Mouse (Mus musculus) cerebellum, postnatal 25 days (tissue): ENCODE measurements around the gene Cript.
"Not testable (repeated sequence)": the region's sequence is repeated elsewhere in the genome, so short reads cannot be mapped to it uniquely, and the experiment has no call there.

Experiments used
- DNase-seq, 2 experiments: peaks; one replicate each; pipeline ENCODE4 v3.0.0; 2021; ENCODE audit warnings: mixed read lengths in 2 of 2

The Cript gene

DNA sequence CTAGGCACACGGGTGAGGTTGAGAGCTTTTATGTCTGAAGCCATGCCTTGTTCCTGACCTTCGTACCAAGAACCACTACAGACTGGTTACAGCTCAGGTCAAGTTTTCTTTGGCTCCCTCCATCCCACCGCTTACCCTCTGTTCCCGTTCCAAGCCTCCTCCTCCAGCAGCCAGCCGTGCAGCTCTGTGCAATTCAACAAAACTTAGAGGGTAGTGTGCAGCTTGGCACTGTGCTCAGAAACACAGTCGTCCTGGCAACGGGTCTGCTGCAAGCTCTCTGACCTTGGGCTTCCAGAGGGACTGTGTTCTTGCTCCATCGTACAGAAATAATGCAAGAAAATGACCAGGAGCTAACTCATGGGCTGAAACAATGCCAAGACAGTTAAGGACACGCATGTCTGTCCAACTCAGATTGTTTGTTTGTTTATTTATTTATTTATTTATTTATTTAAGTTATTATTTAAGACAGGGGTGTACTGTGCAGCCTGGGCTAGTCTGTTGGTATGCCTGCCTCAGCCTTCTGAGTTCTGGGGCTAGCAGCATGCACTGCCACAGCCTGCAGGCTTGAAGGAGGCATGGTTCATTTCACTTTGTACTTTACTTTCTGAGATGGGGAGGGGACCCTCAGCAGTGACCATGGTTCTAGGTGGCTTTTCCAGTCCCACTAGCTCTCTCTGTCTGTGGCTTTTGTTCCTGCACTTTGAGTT, 25.3 kb downstream of the Cript start:
- DNase-seq = peak in 1 of 2 experiments; percentile 22

DNA sequence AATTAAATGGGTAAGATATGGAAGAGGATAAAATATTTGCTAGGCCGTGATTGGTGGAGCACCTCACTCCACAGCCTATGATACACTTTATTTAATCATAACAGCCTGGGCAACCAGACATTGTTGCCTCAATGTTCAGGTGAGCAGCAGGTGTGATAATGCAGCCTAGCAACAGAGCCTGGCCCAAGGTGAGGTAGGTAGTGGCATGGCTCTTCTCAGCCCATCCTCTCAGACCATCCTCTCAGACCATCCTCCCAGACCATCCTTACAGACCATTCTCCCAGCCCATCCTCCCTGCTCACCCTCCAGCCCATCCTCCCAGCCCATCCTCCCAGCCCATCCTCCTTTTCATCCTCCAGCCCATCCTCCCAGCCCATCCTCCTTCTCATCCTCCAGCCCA, 26.3 kb downstream of the Cript start:
- no peak for DNase-seq

DNA sequence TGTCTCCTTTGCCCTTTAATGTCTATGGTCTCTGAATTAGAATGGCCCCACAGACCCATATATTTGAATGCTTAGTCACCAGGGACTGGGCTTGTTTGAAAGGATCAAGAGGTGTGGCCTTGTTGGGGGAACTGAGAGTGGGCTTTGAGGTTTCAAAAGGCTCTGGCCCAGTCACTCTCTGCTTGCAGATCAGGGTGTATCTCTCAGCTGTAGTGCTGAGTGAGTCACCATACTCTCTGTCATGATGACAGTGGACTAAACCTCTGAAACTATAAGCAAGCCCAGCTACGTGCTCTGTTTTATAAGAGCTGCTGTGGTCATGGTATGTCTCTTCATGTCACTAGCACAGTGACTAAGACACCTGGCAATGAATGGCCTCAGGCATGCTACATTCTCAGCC, 27.1 kb downstream of the Cript start:
- no peak for DNase-seq

DNA sequence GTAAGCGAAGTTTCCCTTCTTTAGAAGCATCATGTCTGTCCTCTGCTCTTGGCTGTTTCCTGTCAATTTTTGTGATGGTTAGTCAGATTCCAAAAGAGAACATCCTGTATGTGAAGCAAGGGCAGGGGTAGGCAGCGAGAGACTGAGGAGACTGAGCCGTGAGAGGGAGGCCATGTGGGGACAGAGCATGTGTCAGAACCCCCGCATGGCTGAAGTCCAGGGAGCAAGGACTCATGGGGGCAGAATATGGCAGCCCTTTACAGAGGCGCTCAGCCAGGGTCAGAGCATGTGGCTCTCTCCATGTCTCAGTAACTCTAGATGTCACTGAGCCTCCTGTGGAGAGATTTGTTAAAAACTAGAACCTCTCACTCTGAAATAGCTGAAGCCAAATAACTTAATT, 28.6 kb downstream of the Cript start:
- DNase-seq = no peak

DNA sequence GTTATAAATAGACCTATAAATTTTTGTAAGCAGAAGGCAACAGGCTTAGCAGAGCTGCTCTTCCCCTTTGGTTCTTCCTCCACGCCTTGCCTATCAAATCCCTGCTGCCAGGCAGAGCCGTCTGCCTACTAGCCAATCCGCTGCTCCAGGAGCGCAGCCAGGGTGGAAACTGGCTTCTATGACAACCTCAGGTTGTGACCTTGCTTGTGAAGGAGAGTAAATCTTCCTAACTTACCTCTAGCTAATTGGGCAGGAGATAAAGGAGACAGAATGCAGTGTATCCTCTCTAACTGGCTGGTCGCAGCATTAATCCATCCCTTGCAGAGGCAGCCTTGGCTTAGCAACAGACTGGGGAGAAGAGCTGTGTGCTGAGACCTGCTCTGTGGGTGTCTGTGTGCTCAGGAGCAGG, 29.7 kb downstream of the Cript start:
- peak in 1 of 2 experiments; percentile 41 for DNase-seq

DNA sequence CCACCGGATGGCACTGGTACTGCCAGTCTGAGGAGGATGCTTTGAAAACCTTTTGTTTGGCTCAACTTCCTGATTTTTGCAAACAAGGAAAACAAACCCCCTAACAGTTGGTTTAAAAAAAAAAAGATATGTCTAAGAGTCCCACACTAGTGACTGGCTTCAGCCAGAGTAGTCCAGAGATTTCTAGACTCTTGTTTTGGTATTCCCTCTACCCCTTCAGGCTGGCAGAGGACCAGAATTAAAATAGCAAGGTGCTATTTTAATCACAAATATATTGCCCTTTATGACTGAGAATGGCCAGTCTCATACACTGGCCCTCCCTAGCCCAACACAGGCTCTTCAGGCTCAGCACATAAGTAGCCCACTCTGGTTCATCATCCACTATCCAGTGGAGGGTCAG, 30.3 kb downstream of the Cript start:
- no peak for DNase-seq

DNA sequence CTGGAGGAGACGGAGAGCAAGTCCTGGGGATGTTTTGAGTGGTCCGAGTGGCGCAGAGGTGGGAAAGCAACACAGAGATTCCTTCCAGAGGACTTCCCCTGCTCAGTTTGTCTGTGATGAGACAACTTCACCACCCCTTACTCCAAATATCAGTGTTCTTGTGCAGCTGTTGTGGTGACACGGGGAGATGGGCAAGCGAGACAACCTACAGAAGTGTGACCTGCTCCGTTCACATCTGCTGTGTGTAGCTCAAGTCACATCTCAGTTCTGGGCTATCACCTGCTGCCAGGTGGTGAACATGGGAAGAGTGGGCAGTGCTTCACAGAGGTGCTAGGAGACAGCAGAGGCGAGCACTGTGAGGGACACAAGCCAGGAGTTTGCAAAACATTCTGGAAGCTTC, 31.4 kb downstream of the Cript start:
- DNase-seq = no peak

DNA sequence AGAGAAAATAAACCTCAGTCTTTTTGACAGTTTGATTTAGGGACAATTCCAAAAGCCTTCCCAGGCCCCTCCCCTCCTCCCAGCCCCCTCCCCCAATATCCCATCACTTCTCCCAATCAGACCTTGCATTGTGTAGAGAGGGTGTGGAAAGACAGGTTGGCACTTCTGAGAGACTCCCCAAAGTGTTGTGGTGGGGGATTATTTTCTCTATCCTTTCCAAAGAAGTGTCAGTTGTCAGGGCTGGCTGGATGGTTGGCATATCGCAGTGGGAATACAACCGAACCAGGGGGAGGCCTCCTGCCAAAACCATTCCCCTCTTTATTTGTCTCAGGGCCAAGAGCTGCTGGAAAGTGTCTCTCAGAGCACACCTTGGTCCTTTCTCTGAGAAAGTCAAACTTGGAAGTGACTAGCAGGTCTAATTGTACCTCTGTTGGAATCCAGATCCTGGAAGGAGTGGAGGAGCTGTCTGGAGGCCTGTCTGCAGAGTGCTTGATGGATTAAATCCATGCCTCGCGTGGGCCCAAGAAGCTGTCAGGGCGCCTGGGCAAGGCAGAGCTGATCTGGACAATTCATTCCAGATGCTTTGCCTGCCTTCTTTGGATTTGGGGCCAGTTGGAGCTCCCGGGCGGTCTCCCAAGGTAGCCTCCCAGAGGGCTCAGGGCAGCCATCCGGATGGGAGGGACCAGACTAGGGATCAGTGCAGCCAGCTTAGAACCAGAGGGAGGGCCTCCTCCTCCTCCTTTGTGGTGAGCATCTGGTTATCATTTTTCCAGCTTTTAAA, 32.3 kb downstream of the Cript start:
- no peak for DNase-seq

DNA sequence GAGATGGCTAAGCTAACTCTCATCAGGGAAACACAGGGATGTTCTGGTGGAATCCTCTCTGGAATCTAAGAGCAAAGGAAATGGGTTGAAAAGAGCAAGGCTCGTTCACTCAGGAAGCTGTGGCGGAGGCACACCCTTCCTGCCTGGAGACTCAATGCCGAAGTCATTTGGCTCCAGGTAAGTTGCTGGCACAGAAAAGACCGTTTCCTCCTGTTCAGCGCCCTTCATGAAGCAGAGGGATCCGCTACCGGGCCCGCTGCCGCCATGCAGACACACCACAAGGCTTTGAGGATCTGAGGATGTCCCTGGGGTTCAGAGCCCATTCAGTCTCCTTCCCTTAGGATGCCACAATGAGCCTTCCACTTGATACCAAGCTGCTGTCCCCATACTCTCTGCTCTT, 37.3 kb downstream of the Cript start:
- DNase-seq = peak; percentile 51

DNA sequence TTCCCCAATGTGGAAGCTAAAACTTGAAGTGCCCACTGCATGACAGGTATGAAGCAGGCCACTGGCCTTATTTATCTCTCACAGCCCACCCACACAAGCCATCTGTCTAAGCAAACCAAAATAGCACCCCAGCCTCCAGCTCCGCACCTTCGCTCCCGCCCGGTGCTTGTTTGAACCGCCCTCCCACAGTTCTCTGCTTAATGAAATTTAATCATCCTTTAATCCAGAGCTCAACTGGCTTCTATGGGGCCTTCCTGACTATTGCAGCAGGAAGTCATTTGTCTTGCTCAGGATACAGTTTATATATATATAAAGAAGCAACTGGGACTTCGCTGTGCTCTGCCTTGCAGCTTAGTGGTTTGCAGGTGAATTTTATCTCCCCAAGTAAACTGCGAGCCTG, 38.1 kb downstream of the Cript start:
- peak in 1 of 2 experiments; percentile 30 for DNase-seq

DNA sequence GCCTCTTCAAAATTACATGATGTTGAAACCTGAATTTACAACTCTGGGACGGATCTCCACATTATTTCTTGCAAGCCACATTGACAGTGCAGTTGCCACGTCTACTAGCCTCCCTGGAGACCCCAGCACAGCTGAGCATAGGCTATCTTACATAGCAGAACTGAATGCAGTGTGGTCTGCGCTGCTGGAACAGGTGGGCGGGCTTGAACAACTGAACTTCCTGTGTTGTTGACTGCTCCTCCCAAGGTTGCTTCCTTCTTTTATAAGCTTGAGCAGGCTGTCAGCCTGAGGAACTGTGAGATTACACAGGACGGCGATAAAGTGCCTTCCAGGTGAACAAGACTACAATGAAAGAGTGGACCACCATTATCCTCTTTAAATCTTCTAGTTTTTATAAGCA, 38.6 kb downstream of the Cript start:
- DNase-seq = no peak

DNA sequence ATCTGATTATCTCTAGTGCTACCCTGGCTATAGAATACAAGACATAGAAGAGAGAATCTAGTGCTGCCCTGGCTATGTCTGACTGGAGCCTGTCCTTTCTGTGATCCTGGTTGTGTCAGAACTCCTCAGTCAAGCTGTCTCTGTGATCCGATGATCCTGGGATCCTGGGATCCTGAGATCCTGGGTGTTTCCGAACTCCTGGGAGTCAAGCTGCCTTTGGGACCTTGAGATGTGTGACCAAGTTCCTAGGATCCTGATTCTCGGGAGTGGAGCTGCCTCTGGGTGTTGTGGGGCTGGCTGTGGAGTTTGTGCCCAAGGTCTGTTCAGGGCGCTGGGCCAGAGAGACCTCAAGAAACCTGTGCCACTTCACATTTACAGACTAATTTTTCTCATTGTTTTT, 43.6 kb downstream of the Cript start:
- DNase-seq = no peak

DNA sequence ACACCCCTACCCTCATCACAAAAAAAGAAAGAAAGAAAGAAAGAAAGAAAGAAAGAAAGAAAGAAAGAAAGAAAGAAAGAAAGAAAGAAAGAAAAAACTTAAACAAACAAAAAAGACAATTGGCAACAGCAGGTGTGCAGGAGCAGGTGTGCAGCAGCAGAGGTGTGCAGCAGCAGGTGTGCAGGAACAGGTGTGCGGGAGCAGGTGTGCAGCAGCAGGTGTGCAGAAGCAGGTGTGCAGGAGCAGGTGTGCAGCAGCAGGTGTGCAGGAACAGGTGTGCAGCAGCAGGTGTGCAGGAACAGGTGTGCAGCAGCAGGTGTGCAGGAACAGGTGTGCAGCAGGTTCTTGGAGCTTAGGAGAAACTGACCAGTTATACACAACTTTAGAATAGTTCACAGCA, 46.8 kb downstream of the Cript start:
- not testable (repeated sequence) for DNase-seq

DNA sequence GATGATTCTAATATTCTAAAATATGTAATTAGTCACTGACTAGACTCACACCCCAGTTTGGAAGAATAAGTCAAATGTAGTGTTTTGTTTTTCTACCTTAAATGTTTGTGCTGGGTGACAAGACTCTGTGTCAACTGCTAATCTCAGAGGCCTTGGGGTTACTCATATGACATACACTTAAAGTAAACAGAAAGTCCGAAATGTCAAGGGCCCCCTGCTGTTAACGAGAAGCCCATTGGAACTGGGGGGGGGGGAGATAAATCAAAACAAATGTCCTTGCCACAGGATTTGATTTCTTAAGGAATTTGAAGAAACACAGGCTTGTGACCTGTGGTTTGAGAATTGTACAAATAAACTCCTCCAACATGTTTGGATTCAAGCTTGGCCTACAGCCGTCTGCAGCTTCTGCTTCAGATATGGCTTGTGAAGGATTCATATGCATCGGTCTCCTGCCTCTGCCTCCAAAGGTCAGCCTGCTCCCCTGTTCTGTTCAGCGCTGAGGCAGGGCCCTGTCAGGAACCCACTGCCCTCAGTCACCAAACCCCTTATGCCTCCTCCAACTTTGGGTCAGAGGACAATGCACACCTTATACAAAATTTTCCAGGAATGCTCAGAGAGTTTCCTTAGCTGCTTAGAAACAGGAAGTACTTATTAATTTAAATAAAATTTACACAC, 47.6 kb downstream of the Cript start:
- no peak for DNase-seq

DNA sequence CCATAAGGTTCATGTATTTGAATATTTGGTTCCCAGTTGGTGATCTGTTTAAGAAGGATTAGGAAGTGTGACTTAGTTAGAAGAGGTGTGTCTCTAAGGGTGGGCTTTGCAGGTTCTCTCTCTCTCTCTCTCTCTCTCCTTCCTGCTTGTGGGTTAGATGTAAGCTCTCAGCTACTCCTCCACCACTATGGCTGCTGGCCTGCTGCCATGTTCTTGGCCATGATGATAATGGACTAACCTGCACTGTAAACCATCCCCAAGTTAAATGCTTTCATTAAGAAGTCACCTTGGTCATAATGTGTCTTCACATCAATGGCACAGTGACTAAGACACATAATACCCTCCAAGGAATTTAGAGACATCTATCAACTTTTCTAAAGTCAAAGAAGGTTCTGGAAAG, 48.1 kb downstream of the Cript start:
- no peak for DNase-seq

DNA sequence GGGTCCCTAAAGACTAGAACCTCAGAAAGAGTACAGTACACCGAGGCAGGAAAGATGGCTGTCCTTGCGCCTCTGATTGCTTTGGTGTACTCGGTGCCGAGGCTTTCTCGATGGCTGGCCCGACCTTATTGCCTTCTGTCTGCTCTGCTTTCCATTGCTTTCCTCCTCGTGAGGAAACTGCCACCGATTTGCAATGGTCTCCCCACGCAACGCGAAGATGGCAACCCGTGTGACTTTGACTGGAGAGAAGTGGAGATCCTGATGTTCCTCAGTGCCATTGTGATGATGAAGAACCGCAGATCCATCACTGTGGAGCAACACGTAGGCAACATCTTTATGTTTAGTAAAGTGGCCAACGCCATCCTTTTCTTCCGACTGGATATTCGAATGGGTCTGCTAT, 52.9 kb downstream of the Cript start:
- not testable (repeated sequence) for DNase-seq

DNA sequence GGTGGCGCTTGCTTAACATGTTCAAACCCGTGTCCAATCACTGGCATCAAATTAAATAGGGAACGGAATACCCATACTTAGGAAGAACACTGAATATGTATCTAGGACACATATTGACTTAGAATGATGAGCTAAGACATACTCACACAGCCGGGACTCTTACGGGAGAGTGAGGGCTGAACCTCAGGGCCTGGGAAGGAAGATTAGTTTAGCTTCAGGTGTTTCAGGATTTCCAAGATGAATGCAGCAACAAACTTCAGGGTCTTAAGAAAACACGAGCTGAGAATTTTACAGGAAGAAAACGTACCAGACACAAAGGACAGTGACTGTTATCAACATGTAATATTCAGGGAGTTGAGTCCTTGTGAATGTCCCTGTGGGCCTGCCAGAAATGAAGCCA, 55.4 kb downstream of the Cript start:
- no peak for DNase-seq

DNA sequence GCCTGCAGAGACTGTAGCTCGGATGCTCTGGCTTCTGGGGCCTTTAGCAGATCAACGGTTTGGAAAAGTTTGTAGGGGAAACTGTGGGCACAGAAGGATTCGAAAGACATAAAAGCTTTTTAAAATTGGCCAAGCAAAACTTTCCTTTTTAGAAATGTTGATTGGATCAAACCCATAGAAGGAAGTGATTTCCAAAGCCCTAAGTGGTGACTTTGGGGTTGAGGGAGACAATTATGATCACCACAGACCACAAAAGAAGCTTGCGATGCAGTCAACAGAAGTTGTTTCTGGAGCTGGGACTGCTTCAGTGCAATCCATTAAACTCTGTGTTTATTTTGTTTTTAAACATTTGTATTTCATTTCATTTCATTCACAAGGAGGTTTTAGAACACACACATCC, 57.2 kb downstream of the Cript start:
- no peak for DNase-seq

DNA sequence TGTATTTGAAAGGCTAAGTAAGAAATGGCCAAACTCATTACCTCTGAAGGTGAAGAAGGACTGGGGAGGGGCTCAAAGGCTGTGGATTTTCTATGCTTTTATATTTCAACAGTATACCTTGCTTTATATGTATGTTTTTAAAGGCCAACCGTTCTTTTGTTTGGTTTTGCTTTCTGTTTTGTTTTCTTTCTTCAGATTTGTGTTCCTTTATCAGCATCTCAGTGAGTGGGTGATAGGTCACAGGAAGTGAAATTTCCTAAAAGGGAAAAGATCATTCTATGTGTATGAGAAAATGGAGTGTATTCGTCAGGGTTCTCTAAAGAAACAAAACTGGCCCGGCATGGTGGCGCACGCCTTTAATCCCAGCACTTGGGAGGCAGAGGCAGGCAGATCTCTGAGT, 58.3 kb downstream of the Cript start:
- no peak for DNase-seq
